Mouse (Mus musculus): ENCODE data around the gene Rasa3. TPM values are rescaled to one million over a fixed set of nuclear protein-coding genes. Genes with fewer than 3 reads are reported as not detected.

The Rasa3 gene
- polyA plus RNA-seq, 1 experiment = 39.6 TPM

DNA sequence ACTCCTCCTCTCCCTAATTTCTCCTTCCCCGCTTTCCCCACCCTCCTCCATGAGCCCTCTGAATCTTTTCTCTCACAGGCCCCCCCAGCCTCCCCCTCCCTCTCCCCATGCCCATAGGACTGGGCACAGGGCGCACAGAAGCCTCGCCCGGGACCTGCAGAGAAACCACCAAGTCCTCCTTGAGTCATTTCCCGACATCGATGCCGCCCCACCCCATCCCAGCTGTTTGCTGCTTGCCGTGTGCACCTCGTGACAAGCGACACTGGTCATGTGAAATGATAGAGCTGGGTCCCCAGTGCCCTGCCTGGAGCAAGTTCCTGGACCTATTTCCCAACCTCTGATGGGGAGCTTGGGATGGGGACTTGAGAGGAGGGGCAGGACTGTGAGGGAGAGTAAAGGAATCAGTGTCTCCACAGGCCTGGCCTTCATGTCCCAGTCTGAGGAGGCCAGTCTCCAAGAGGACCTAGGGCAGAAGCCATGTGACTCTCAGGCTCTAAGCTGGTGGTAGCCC lies 53.4 kb downstream of the Rasa3 start:
- Histone ChIP-seq H3K27me3 (ENCODE audit: control insufficient read depth, insufficient read depth, insufficient read length) (no peaks in the 10 kb centered on the region), H3K79me2 (ENCODE audit: control insufficient read depth, insufficient read depth) (peaks cover 41% of the 10 kb centered on the region), H3ac (ENCODE audit: control insufficient read depth, insufficient read length) (no peak overlapping the region), H3K36me3 (ENCODE audit: control insufficient read depth, insufficient read depth) (peaks cover 7% of the 10 kb centered on the region), H3K4me3 (no peak overlapping the region), H3K4me2 (ENCODE audit: low read depth) (peak overlapping the region; percentile 81)
- TF ChIP-seq E2F4 (IDR thresholded peaks at IDR 0.05; ENCODE audit: insufficient read depth) = no peak
- TF ChIP-seq MYOG (IDR thresholded peaks at IDR 0.05; ENCODE audit: control insufficient read depth in 1 of 3, insufficient read depth in 1 of 3, insufficient read length in 2 of 3, low read depth in 2 of 3) = peak; percentile 92 to 99 (median 92)
- peak; percentile 23 to 97 (median 94) for TF ChIP-seq MYOD1 (IDR thresholded peaks at IDR 0.05; ENCODE audit: control insufficient read depth in 1 of 3, insufficient read length in 2 of 3, low read depth in 2 of 3)
- TF ChIP-seq USF1 (IDR thresholded peaks at IDR 0.05; ENCODE audit: low read depth) = peak; percentile 74
- TF ChIP-seq TCF12 (IDR thresholded peaks at IDR 0.05; ENCODE audit: insufficient read depth, poor library complexity, severe bottlenecking) = peak; percentile 88
- peak; percentile 27 for TF ChIP-seq POLR2A (IDR thresholded peaks at IDR 0.05; ENCODE audit: insufficient read length, low read depth)
- no peak for TF ChIP-seq POLR2AphosphoS2 (IDR thresholded peaks at IDR 0.05; ENCODE audit: insufficient read length, low read depth)
- TF ChIP-seq TCF3 (IDR thresholded peaks at IDR 0.05; ENCODE audit: insufficient read length, low read depth) = peak; percentile 81
- peak; percentile 30; the same call in 1 of the 2 replicates for TF ChIP-seq CEBPB (IDR thresholded peaks at IDR 0.05; ENCODE audit: insufficient read depth, poor library complexity, severe bottlenecking)
- peak; percentile 44 for TF ChIP-seq SRF (IDR thresholded peaks at IDR 0.05; ENCODE audit: control insufficient read depth, insufficient read length, low read depth)

DNA sequence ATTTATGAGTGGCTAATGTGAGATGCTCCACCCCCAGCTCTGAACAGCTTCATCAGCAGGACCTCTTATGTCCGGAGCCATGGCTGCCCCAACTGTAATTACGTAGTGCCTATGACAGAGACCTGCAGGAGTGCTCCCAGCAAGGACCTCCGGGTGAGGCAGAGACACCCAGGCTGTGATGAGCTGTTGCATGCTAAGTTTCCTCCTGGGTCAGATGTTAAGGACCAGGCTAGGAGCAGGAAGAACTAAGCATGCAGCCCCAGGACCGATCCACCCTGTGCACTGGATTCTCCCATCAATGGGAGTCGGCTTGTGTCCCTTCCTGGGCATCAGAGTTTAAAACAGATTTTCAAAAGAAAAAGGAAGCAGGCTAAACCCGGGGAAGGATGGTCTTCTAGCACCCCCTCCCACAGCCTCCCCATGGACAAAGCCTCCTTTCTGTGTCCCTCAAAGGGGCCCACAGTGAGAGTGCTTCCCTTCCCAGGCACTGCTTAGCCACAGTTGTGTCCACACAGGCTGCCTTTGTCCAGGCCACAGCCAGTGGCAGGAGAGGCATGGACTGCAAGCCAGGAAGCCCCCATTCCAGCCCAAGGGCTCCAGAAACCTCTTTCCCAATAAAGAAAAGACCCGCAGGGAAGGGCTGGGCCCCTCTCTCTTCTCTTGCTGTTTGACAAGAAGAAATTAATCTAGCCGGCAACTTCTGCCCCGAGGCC lies 54.2 kb downstream of the Rasa3 start:
- Histone ChIP-seq H3ac (ENCODE audit: control insufficient read depth, insufficient read length) (no peak overlapping the region), H3K27me3 (ENCODE audit: control insufficient read depth, insufficient read depth, insufficient read length) (no peaks in the 10 kb centered on the region), H3K4me3 (no peak overlapping the region), H3K36me3 (ENCODE audit: control insufficient read depth, insufficient read depth) (peaks cover 7% of the 10 kb centered on the region), H3K4me2 (ENCODE audit: low read depth) (peak overlapping the region; percentile 81), H3K79me2 (ENCODE audit: control insufficient read depth, insufficient read depth) (peaks cover 49% of the 10 kb centered on the region)
- TF ChIP-seq POLR2AphosphoS2 (IDR thresholded peaks at IDR 0.05; ENCODE audit: insufficient read length, low read depth) (no peak), TCF12 (IDR thresholded peaks at IDR 0.05; ENCODE audit: insufficient read depth, poor library complexity, severe bottlenecking) (no peak)

DNA sequence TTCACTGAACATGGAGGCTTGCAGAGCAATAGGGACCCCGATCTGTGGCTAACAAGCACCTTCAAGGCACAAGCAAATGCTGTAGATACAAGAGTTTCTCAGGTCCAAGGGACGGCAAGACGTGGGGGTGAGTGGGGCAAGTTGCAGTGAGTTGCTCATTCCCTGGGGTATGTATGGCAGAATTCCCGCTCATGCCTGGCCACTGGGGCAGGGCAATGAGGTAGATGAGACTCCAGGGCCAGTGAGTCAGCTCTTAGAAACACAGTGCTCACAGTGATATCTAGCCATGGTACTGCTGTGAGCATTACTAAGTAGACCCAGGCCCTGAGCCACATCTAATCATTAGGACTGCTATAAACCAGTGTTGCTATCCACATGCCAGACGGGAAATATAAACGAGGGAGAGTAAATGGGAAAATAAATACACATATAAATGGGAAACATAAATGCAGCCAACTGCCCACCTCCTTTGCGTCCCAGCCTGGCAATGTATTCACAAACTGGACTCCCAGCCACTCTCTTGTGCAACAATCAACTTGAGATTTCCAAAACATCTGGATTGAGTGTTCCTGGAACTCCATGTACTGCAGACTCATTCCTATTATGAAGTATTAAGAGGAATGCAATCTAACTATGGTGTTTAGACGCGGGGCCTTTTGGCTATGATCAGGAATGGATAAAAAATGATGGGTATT lies 57.0 kb downstream of the Rasa3 start:
- Histone ChIP-seq H3K79me2 (ENCODE audit: control insufficient read depth, insufficient read depth) (peaks cover 65% of the 10 kb centered on the region), H3K4me3 (no peak overlapping the region), H3K36me3 (ENCODE audit: control insufficient read depth, insufficient read depth) (no peaks in the 10 kb centered on the region), H3K27me3 (ENCODE audit: control insufficient read depth, insufficient read depth, insufficient read length) (no peaks in the 10 kb centered on the region), H3ac (ENCODE audit: control insufficient read depth, insufficient read length) (no peak overlapping the region), H3K4me2 (ENCODE audit: low read depth) (peak overlapping the region; percentile 60)
- peak; percentile 43; the same call in 1 of the 2 replicates for TF ChIP-seq CEBPB (IDR thresholded peaks at IDR 0.05; ENCODE audit: insufficient read depth, poor library complexity, severe bottlenecking)
- TF ChIP-seq USF1 (IDR thresholded peaks at IDR 0.05; ENCODE audit: low read depth) = no peak

DNA sequence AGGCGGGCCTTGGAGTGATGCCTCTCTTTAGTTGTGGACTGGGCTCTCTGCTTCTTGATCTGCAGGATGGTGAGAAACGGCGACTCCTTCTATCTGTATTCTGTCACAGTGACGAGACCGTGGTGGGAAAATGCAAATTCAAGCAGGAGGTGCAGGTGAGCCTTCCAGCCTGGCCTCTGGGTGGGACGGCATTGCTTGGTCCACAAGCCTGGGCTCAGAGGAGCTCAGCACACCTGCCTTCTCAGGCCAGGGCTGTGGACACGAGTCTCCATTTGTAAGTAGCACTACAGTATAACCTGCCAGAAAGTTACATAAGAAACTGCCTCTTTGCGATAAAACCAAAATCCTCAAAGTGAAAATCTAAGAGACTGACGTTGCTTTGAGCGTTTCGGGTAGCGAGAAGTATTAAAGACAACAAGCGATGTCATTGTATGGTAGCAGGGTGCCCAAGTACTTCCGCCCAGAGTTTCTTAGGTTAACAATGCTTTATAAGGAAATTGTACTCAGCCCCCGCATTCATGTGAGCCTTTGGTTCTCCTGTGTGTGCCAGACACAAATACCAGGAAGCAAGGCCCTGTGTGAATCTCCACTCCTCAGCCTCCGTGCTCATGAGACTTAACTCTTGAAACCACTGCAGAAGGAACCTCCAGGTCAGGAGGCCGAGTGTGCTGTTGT lies 60.4 kb downstream of the Rasa3 start:
- Histone ChIP-seq H3K4me2 (ENCODE audit: low read depth) (no peak overlapping the region), H3K4me3 (no peak overlapping the region), H3K36me3 (ENCODE audit: control insufficient read depth, insufficient read depth) (peaks cover 14% of the 10 kb centered on the region), H3K79me2 (ENCODE audit: control insufficient read depth, insufficient read depth) (peaks cover 53% of the 10 kb centered on the region), H3K27me3 (ENCODE audit: control insufficient read depth, insufficient read depth, insufficient read length) (no peaks in the 10 kb centered on the region), H3ac (ENCODE audit: control insufficient read depth, insufficient read length) (no peak overlapping the region)
- TF ChIP-seq SRF (IDR thresholded peaks at IDR 0.05; ENCODE audit: control insufficient read depth, insufficient read length, low read depth) (no peak), MYOD1 (IDR thresholded peaks at IDR 0.05; ENCODE audit: control insufficient read depth in 1 of 3, insufficient read length in 2 of 3, low read depth in 2 of 3) (no peak), TCF3 (IDR thresholded peaks at IDR 0.05; ENCODE audit: insufficient read length, low read depth) (no peak), POLR2AphosphoS2 (IDR thresholded peaks at IDR 0.05; ENCODE audit: insufficient read length, low read depth) (no peak), CEBPB (IDR thresholded peaks at IDR 0.05; ENCODE audit: insufficient read depth, poor library complexity, severe bottlenecking) (no peak), POLR2A (IDR thresholded peaks at IDR 0.05; ENCODE audit: insufficient read length, low read depth) (no peak), USF1 (IDR thresholded peaks at IDR 0.05; ENCODE audit: low read depth) (no peak), MYOG (IDR thresholded peaks at IDR 0.05; ENCODE audit: control insufficient read depth in 1 of 3, insufficient read depth in 1 of 3, insufficient read length in 2 of 3, low read depth in 2 of 3) (no peak), REST (IDR thresholded peaks at IDR 0.05; ENCODE audit: insufficient read depth, insufficient read length) (no peak), MAX (IDR thresholded peaks at IDR 0.05; ENCODE audit: low read depth) (no peak), TCF12 (IDR thresholded peaks at IDR 0.05; ENCODE audit: insufficient read depth, poor library complexity, severe bottlenecking) (no peak)
